Mouse (Mus musculus) urinary bladder, postnatal 36 days (tissue): Measurements from ENCODE around the gene Pih1d3.

ENCODE experiments used
- DNase-seq, 2 experiments: peaks; one replicate each; pipeline ENCODE4 v3.0.0; 2022; ENCODE audit warnings: low spot score in 2 of 2, mixed read lengths in 1 of 2

The Pih1d3 gene

GRCm38 (mm10) chr1:31222564-31222963 lies at the start of gene Pih1d3, which contains the start of gene 4931428L18Rik:
Gene Pih1d3, plus strand, starts transcription at chr1:31222838.
Gene 4931428L18Rik, minus strand, starts transcription at chr1:31222684.
- DNase-seq: no peak

- DNase-seq: no peak
Measured at GRCm38 (mm10) chr1:31175401-31175800, 47.2 kb upstream of the Pih1d3 start.

GRCm38 (mm10) chr1:31176101-31176500 lies 46.5 kb upstream of the Pih1d3 start, which contains the start of gene Lgsn:
Gene Lgsn, plus strand, starts transcription at chr1:31176401.
- DNase-seq: no peak

GRCm38 (mm10) chr1:31178264-31178663 lies 44.4 kb upstream of the Pih1d3 start:
- DNase-seq: no peak

- DNase-seq: no peak
Measured at GRCm38 (mm10) chr1:31190237-31190866, 32.3 kb upstream of the Pih1d3 start.

GRCm38 (mm10) chr1:31195633-31196032 lies 27.0 kb upstream of the Pih1d3 start:
- no peak for DNase-seq

- DNase-seq: no peak
Measured at GRCm38 (mm10) chr1:31196959-31197358, 25.7 kb upstream of the Pih1d3 start.

- no peak for DNase-seq
Measured at GRCm38 (mm10) chr1:31203771-31204170, 18.9 kb upstream of the Pih1d3 start.

- DNase-seq: no peak
Measured at GRCm38 (mm10) chr1:31205346-31205745, 17.3 kb upstream of the Pih1d3 start.

- no peak for DNase-seq
Measured at GRCm38 (mm10) chr1:31205770-31206169, 16.9 kb upstream of the Pih1d3 start.

GRCm38 (mm10) chr1:31210144-31210543 lies 12.5 kb upstream of the Pih1d3 start:
- peak; percentile 7 to 9 for DNase-seq

GRCm38 (mm10) chr1:31214831-31215230 lies 7.8 kb upstream of the Pih1d3 start:
- DNase-seq: no peak

GRCm38 (mm10) chr1:31220599-31221250 lies 1.9 kb upstream of the Pih1d3 start:
- DNase-seq: no peak

GRCm38 (mm10) chr1:31233319-31234036 lies 10.8 kb downstream of the Pih1d3 start:
- no peak for DNase-seq

GRCm38 (mm10) chr1:31260218-31260923 lies 37.7 kb downstream of the Pih1d3 start:
- DNase-seq: no peak
